Mouse (Mus musculus): ENCODE measurements around the gene Zbtb37. TPM values are rescaled to one million over a fixed set of nuclear protein-coding genes. Genes with fewer than 3 reads are reported as not detected.
A peak's percentile ranks its signal among the peaks of the same experiment; 100 is the strongest.

The Zbtb37 gene
- polyA plus RNA-seq, 1 experiment from 2014 or later, result 6.6 TPM

GRCm38 (mm10) chr1:161041261-161042020, 6.8 kb upstream of the Zbtb37 start:
- no peak overlapping the region for H3K27ac ChIP-seq (ENCODE audit: low read depth)
- H3K4me1 ChIP-seq (replicated peaks; ENCODE audit: control insufficient read depth, insufficient read depth, low read length), result no peaks in the 10 kb centered on the region
- WGBS, result 89% methylated on average over 7 of the region's 7 CpGs

GRCm38 (mm10) chr1:161040855-161041254, 6.2 kb upstream of the Zbtb37 start:
- Histone ChIP-seq H3K27ac (ENCODE audit: low read depth) (peak overlapping the region; percentile 18; the same call in 1 of the 2 replicates), H3K4me2 (ENCODE audit: low read length) (no peak overlapping the region), H3K4me3 (ENCODE audit: low read depth, low read length) (no peak overlapping the region), H3K4me1 (replicated peaks; ENCODE audit: control insufficient read depth, insufficient read depth, low read length) (no peaks in the 10 kb centered on the region), H3K9me3 (ENCODE audit: control insufficient read depth, low read length) (no peaks in the 10 kb centered on the region), H3K27me3 (replicated peaks; ENCODE audit: control insufficient read depth, insufficient read depth, low read length) (no peaks in the 10 kb centered on the region), H3K9ac (ENCODE audit: low read length) (no peak overlapping the region), H3K36me3 (ENCODE audit: control insufficient read depth, insufficient read depth, low read length) (peaks cover 48% of the 10 kb centered on the region)
- no peak for ATAC-seq (replicated peaks; ENCODE audit: low FRiP score, low TSS enrichment, low read depth)
- no peak for DNase-seq (ENCODE audit: low spot score)

More at GRCm38 (mm10) chr1:161041261-161042020, 6.8 kb upstream of the Zbtb37 start:
- H3K27me3 ChIP-seq (replicated peaks; ENCODE audit: control insufficient read depth, insufficient read depth, low read length), result no peaks in the 10 kb centered on the region
- no peak overlapping the region for H3K9ac ChIP-seq (ENCODE audit: low read length)
- H3K36me3 ChIP-seq (ENCODE audit: control insufficient read depth, insufficient read depth, low read length), result peaks cover 47% of the 10 kb centered on the region
- no peak for ATAC-seq (replicated peaks; ENCODE audit: low FRiP score, low TSS enrichment, low read depth)
- no peak overlapping the region for H3K4me3 ChIP-seq (ENCODE audit: low read depth, low read length)
- no peak for DNase-seq (ENCODE audit: low spot score)
- no peaks in the 10 kb centered on the region for H3K9me3 ChIP-seq (ENCODE audit: control insufficient read depth, low read length)
- no peak overlapping the region for H3K4me2 ChIP-seq (ENCODE audit: low read length)

- no peaks in the 10 kb centered on the region for H3K9me3 ChIP-seq (ENCODE audit: control insufficient read depth, low read length)
- WGBS, result 53% methylated on average over 1 of the region's 1 CpGs
Measured at GRCm38 (mm10) chr1:161040426-161040770, 5.7 kb upstream of the Zbtb37 start.

GRCm38 (mm10) chr1:161039741-161040425, 5.2 kb upstream of the Zbtb37 start:
- Histone ChIP-seq H3K4me3 (ENCODE audit: low read depth, low read length) (no peak overlapping the region), H3K27ac (ENCODE audit: low read depth) (peak overlapping the region; percentile 18; the same call in 1 of the 2 replicates), H3K36me3 (ENCODE audit: control insufficient read depth, insufficient read depth, low read length) (peaks cover 50% of the 10 kb centered on the region), H3K9ac (ENCODE audit: low read length) (no peak overlapping the region), H3K27me3 (replicated peaks; ENCODE audit: control insufficient read depth, insufficient read depth, low read length) (no peaks in the 10 kb centered on the region), H3K4me2 (ENCODE audit: low read length) (no peak overlapping the region), H3K9me3 (ENCODE audit: control insufficient read depth, low read length) (no peaks in the 10 kb centered on the region), H3K4me1 (replicated peaks; ENCODE audit: control insufficient read depth, insufficient read depth, low read length) (no peaks in the 10 kb centered on the region)
- peak; percentile 62 for DNase-seq (ENCODE audit: low spot score)
- peak; percentile 52 for ATAC-seq (replicated peaks; ENCODE audit: low FRiP score, low TSS enrichment, low read depth)
- WGBS, result 13% methylated on average over 3 of the region's 3 CpGs

More at GRCm38 (mm10) chr1:161040426-161040770, 5.7 kb upstream of the Zbtb37 start:
- ATAC-seq (replicated peaks; ENCODE audit: low FRiP score, low TSS enrichment, low read depth) (peak; percentile 9), DNase-seq (ENCODE audit: low spot score) (no peak)
- no peaks in the 10 kb centered on the region for H3K4me1 ChIP-seq (replicated peaks; ENCODE audit: control insufficient read depth, insufficient read depth, low read length)
- H3K27me3 ChIP-seq (replicated peaks; ENCODE audit: control insufficient read depth, insufficient read depth, low read length), result no peaks in the 10 kb centered on the region
- H3K4me2 ChIP-seq (ENCODE audit: low read length), result no peak overlapping the region
- peaks cover 50% of the 10 kb centered on the region for H3K36me3 ChIP-seq (ENCODE audit: control insufficient read depth, insufficient read depth, low read length)
- H3K4me3 ChIP-seq (ENCODE audit: low read depth, low read length), result no peak overlapping the region
- peak overlapping the region; percentile 18; the same call in 1 of the 2 replicates for H3K27ac ChIP-seq (ENCODE audit: low read depth)
- H3K9ac ChIP-seq (ENCODE audit: low read length), result no peak overlapping the region

- WGBS, result 14% methylated on average over 3 of the region's 3 CpGs
- H3K9ac ChIP-seq (ENCODE audit: low read length), result no peak overlapping the region
- H3K4me1 ChIP-seq (replicated peaks; ENCODE audit: control insufficient read depth, insufficient read depth, low read length), result no peaks in the 10 kb centered on the region
- peaks cover 50% of the 10 kb centered on the region for H3K36me3 ChIP-seq (ENCODE audit: control insufficient read depth, insufficient read depth, low read length)
- peak overlapping the region; percentile 29 for H3K27ac ChIP-seq (ENCODE audit: low read depth)
- peak; percentile 59 for DNase-seq (ENCODE audit: low spot score)
- ATAC-seq (replicated peaks; ENCODE audit: low FRiP score, low TSS enrichment, low read depth), result peak; percentile 2; the same call in 1 of the 2 replicates
- no peaks in the 10 kb centered on the region for H3K9me3 ChIP-seq (ENCODE audit: control insufficient read depth, low read length)
- no peaks in the 10 kb centered on the region for H3K27me3 ChIP-seq (replicated peaks; ENCODE audit: control insufficient read depth, insufficient read depth, low read length)
- H3K4me3 ChIP-seq (ENCODE audit: low read depth, low read length), result no peak overlapping the region
- no peak overlapping the region; the same call in 1 of the 2 replicates for H3K4me2 ChIP-seq (ENCODE audit: low read length)
Measured at GRCm38 (mm10) chr1:161038968-161039721, 4.5 kb upstream of the Zbtb37 start.

- Histone ChIP-seq H3K4me2 (ENCODE audit: low read length) (peak overlapping the region; percentile 64), H3K27me3 (replicated peaks; ENCODE audit: control insufficient read depth, insufficient read depth, low read length) (no peaks in the 10 kb centered on the region), H3K36me3 (ENCODE audit: control insufficient read depth, insufficient read depth, low read length) (peaks cover 40% of the 10 kb centered on the region), H3K9me3 (ENCODE audit: control insufficient read depth, low read length) (no peaks in the 10 kb centered on the region), H3K27ac (ENCODE audit: low read depth) (no peak overlapping the region; the same call in 1 of the 2 replicates), H3K4me3 (ENCODE audit: low read depth, low read length) (peak overlapping the region; percentile 93), H3K4me1 (replicated peaks; ENCODE audit: control insufficient read depth, insufficient read depth, low read length) (peaks cover 9% of the 10 kb centered on the region), H3K9ac (ENCODE audit: low read length) (peak overlapping the region; percentile 96)
- ATAC-seq (replicated peaks; ENCODE audit: low FRiP score, low TSS enrichment, low read depth) (no peak), DNase-seq (ENCODE audit: low spot score) (no peak)
- WGBS, result 51% methylated on average over 3 of the region's 3 CpGs
Measured at GRCm38 (mm10) chr1:161038004-161038403, 3.4 kb upstream of the Zbtb37 start.

- Histone ChIP-seq H3K4me1 (replicated peaks; ENCODE audit: control insufficient read depth, insufficient read depth, low read length) (peaks cover 9% of the 10 kb centered on the region), H3K4me2 (ENCODE audit: low read length) (peak overlapping the region; percentile 64), H3K36me3 (ENCODE audit: control insufficient read depth, insufficient read depth, low read length) (peaks cover 37% of the 10 kb centered on the region), H3K4me3 (ENCODE audit: low read depth, low read length) (peak overlapping the region; percentile 93), H3K9ac (ENCODE audit: low read length) (peak overlapping the region; percentile 96), H3K9me3 (ENCODE audit: control insufficient read depth, low read length) (no peaks in the 10 kb centered on the region), H3K27me3 (replicated peaks; ENCODE audit: control insufficient read depth, insufficient read depth, low read length) (no peaks in the 10 kb centered on the region), H3K27ac (ENCODE audit: low read depth) (peak overlapping the region; percentile 23; the same call in 1 of the 2 replicates)
- no peak for DNase-seq (ENCODE audit: low spot score)
- WGBS, result 30% methylated on average over 3 of the region's 3 CpGs
- no peak for ATAC-seq (replicated peaks; ENCODE audit: low FRiP score, low TSS enrichment, low read depth)
Measured at GRCm38 (mm10) chr1:161037599-161037998, 3.0 kb upstream of the Zbtb37 start.

- peaks cover 43% of the 10 kb centered on the region for H3K36me3 ChIP-seq (ENCODE audit: control insufficient read depth, insufficient read depth, low read length)
- no peaks in the 10 kb centered on the region for H3K9me3 ChIP-seq (ENCODE audit: control insufficient read depth, low read length)
- 0% methylated on average over 1 of the region's 1 CpGs for WGBS
- H3K4me3 ChIP-seq (ENCODE audit: low read depth, low read length), result peak overlapping the region; percentile 93
- peak overlapping the region; percentile 89 for H3K27ac ChIP-seq (ENCODE audit: low read depth)
- no peaks in the 10 kb centered on the region for H3K27me3 ChIP-seq (replicated peaks; ENCODE audit: control insufficient read depth, insufficient read depth, low read length)
- peak overlapping the region; percentile 96 for H3K9ac ChIP-seq (ENCODE audit: low read length)
- H3K4me2 ChIP-seq (ENCODE audit: low read length), result peak overlapping the region; percentile 64
- DNase-seq (ENCODE audit: low spot score) (no peak), ATAC-seq (replicated peaks; ENCODE audit: low FRiP score, low TSS enrichment, low read depth) (no peak)
- H3K4me1 ChIP-seq (replicated peaks; ENCODE audit: control insufficient read depth, insufficient read depth, low read length), result peaks cover 9% of the 10 kb centered on the region
Measured at GRCm38 (mm10) chr1:161037026-161037425, 2.4 kb upstream of the Zbtb37 start.

Data from intestine, embryonic 14.5 days (tissue).